Mouse (Mus musculus) ES-E14 (cell line): Measurements from ENCODE around the gene Gm13275. TPM values are rescaled to one million over a fixed set of nuclear protein-coding genes. Genes with fewer than 3 reads are reported as not detected.
"Not testable (repeated sequence)": the region's sequence is repeated elsewhere in the genome, so short reads cannot be mapped to it uniquely, and the experiment has no call there.

Experiments used
- DNase-seq: peaks from one replicate; pipeline ENCODE4 v3.0.0-alpha.2; 2013; ENCODE audit warnings: low read depth, low spot score
- H3K27ac ChIP-seq: 2 replicates; pipeline ENCODE4 v1.5.1; 2012; ENCODE audit warnings: low read depth, mild to moderate bottlenecking, low read length, moderate library complexity, mixed read lengths; ENCODE audit not compliant: poor library complexity, insufficient read depth, severe bottlenecking
- H3K36me3 ChIP-seq: 2 replicates; pipeline ENCODE4 v1.6.1; 2012; ENCODE audit warnings: mild to moderate bottlenecking, low read length, moderate library complexity, mixed read lengths; ENCODE audit not compliant: control insufficient read depth, poor library complexity, insufficient read depth, severe bottlenecking
- H3K4me1 ChIP-seq, 2 experiments: fragments of 150-350 bp in 1 of 2; sonication (generic) in 1 of 2; 2 replicates each; pipeline ENCODE4 v1.6.1; 2012; ENCODE audit warnings: low read length in 2 of 2, mild to moderate bottlenecking in 1 of 2, mixed read lengths in 1 of 2; ENCODE audit not compliant: control insufficient read depth in 2 of 2, insufficient read depth in 2 of 2, poor library complexity in 1 of 2
- H3K4me3 ChIP-seq, 2 experiments: fragments of 150-350 bp in 1 of 2; sonication (generic) in 1 of 2; 2 replicates each; pipeline ENCODE4 v1.5.1; 2012; ENCODE audit warnings: low read length in 2 of 2, low read depth in 1 of 2, mild to moderate bottlenecking in 1 of 2, mixed read lengths in 1 of 2; ENCODE audit not compliant: insufficient read depth in 1 of 2, poor library complexity in 1 of 2, severe bottlenecking in 1 of 2
- H3K9ac ChIP-seq: 2 replicates; pipeline ENCODE4 v1.6.1; 2012; ENCODE audit warnings: low read depth, mild to moderate bottlenecking, low read length, mixed read lengths; ENCODE audit not compliant: poor library complexity, insufficient read depth, severe bottlenecking
- H3K9me3 ChIP-seq: fragments of 150-350 bp; sonication (generic); 2 replicates; pipeline ENCODE4 v1.6.1; 2012; ENCODE audit warnings: low read depth, mild to moderate bottlenecking, low read length; ENCODE audit not compliant: control insufficient read depth, insufficient read depth
- CHD2 ChIP-seq: IDR thresholded peaks from 2 replicates; pipeline ENCODE4 v1.6.1; 2014; ENCODE audit warnings: mild to moderate bottlenecking, low read depth, low read length, inconsistent platforms
- HCFC1 ChIP-seq: IDR thresholded peaks from 2 replicates; pipeline ENCODE4 v1.6.1; 2012; ENCODE audit warnings: low read length, inconsistent platforms, borderline replicate concordance; ENCODE audit not compliant: insufficient read depth
- MAFK ChIP-seq: IDR thresholded peaks from 2 replicates; pipeline ENCODE4 v1.6.1; 2014; ENCODE audit warnings: mild to moderate bottlenecking, low read depth, low read length, inconsistent platforms; ENCODE audit not compliant: insufficient read depth
- ZC3H11A ChIP-seq: IDR thresholded peaks from 2 replicates; pipeline ENCODE4 v1.6.1; 2012; ENCODE audit warnings: low read depth, mild to moderate bottlenecking, inconsistent platforms, low read length, borderline replicate concordance
- ZNF384 ChIP-seq: IDR thresholded peaks from 2 replicates; pipeline ENCODE4 v1.6.1; 2012; ENCODE audit warnings: low read depth, low read length, inconsistent platforms
- in situ Hi-C, 2 experiments: fragments of 600-800 bp; cut with MboI; formaldehyde crosslinking; loops; one replicate each; pipeline ENCODE4 v1.15.1; 2025; ENCODE audit warnings: low sequenced_read_pairs in 2 of 2, inconsistent platforms in 1 of 2; ENCODE audit not compliant: unreplicated experiment in 2 of 2
- total RNA-seq: library from RNA; depleted of rRNA; stranded (reverse); fragments of 300-350 nt; gene quantifications from 2 replicates; pipeline ENCODE4 v1.2.3, GENCODE M21; 2012; rRNA removed

Gm13275 gene
- total RNA-seq, 1 experiment: not detected

DNA sequence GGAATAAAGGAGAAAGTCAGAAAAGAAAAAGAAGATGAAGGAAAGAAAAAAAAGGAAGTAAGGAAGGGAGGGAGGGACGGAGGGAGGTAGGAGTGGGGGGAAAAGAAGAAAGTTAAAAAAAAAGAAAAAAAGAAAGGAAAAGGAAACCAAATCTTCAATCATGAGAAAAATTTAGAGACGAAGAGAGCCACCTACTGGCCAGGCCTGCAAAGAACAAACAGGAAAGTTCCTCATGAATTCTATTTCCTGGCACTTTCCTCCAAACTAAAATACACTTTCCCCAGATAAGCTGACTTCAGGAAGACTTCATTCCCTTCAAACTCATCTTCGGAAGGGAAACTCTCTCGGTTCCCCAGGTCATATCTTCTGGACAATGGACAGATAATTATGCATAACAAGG lies 36.2 kb downstream of the Gm13275 start:
- H3K4me1 ChIP-seq: no peaks in the 10 kb centered on the region
- no peak for TF ChIP-seq MAFK
- no peak for TF ChIP-seq HCFC1
- TF ChIP-seq ZNF384: no peak
- TF ChIP-seq CHD2: no peak
- TF ChIP-seq ZC3H11A: no peak

DNA sequence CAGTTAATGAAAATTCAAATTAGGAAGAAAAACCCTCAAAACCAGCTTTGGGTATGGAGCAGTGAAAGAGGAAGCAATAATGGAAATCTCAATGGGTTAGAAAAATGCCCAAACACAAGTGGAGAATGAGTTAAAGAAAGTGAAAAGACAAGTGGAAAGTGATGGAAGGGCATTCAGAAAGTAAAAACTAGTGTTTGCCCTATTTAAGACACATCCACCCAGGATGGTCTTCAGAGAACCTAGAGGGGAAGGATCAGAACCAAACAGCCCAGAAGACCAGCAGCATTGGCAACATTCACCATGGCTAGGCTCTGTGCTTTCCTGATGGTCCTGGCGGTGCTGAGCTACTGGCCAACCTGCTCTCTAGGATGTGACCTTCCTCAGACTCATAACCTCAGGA lies 40.9 kb downstream of the Gm13275 start, which contains the start of gene Ifna5:
TSS of gene Ifna5 (plus strand) at position 301 of the 400 bp plus-strand sequence.
- H3K9me3 ChIP-seq, H3K36me3 ChIP-seq, H3K9ac ChIP-seq, in situ Hi-C loops, DNase-seq, H3K4me1 ChIP-seq, H3K4me3 ChIP-seq, H3K27ac ChIP-seq: not testable (repeated sequence)

More for the DNA sequence above, 36.2 kb downstream of the Gm13275 start:
- Histone ChIP-seq H3K27ac (no peak overlapping the region), H3K36me3 (no peaks in the 10 kb centered on the region), H3K4me3 (no peak overlapping the region), H3K9ac (no peak overlapping the region), H3K9me3 (no peaks in the 10 kb centered on the region)
- no peak for DNase-seq
- in situ Hi-C loops: no loop called here

DNA sequence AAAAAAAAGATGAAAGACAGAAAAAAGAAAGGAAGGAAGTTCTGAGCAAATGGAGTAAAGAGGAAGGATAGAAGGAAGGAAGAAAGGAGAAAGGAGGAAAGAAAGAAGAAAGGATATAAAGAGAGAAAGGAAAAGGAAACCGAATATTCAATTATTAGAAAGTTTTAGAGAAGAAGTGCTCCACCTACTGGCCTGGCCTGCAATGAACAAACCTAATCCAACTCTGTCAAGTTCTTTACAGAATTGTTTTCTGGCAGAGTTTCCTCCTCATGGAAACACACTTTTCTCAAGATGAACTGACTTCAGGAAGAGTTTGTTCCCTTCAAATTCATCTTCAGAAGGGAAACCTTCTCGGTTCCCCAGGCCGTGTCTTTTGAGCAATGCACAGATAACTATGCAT lies 44.5 kb downstream of the Gm13275 start:
- Histone ChIP-seq H3K9ac (no peak overlapping the region), H3K9me3 (no peaks in the 10 kb centered on the region), H3K36me3 (no peaks in the 10 kb centered on the region), H3K4me3 (no peak overlapping the region), H3K4me1 (no peaks in the 10 kb centered on the region), H3K27ac (no peak overlapping the region)
- in situ Hi-C loops: no loop called here
- TF ChIP-seq CHD2 (no peak), MAFK (no peak), ZC3H11A (no peak), HCFC1 (no peak), ZNF384 (no peak)
- DNase-seq: no peak

DNA sequence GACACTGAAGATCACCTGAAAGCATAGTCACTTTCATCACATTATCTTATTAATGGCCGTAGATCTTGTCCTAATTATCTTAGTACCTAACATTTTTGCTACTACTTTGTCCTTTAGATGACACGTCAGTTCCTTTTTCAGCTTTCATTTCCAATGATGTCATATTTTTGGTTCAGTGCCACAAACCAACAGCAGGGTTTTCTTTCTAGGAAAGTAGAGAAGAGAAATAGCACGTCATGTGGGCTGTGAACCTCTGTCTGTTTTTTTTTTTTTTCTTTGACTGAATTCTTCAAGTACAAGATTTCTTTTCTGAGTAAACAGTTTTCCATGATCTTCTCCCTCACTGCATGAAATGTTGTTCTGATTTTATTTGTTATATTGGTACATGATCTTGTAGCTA lies 45.8 kb downstream of the Gm13275 start:
- H3K27ac ChIP-seq: no peak overlapping the region
- H3K9me3 ChIP-seq: no peaks in the 10 kb centered on the region
- H3K4me1 ChIP-seq: no peaks in the 10 kb centered on the region
- no peak for TF ChIP-seq ZC3H11A
- no peak for TF ChIP-seq HCFC1
- no peak for TF ChIP-seq ZNF384
- no peak for TF ChIP-seq MAFK
- no peak for TF ChIP-seq CHD2
- no peak overlapping the region for H3K9ac ChIP-seq
- H3K4me3 ChIP-seq: no peak overlapping the region
- in situ Hi-C loops: no loop called here
- no peaks in the 10 kb centered on the region for H3K36me3 ChIP-seq
- no peak for DNase-seq

DNA sequence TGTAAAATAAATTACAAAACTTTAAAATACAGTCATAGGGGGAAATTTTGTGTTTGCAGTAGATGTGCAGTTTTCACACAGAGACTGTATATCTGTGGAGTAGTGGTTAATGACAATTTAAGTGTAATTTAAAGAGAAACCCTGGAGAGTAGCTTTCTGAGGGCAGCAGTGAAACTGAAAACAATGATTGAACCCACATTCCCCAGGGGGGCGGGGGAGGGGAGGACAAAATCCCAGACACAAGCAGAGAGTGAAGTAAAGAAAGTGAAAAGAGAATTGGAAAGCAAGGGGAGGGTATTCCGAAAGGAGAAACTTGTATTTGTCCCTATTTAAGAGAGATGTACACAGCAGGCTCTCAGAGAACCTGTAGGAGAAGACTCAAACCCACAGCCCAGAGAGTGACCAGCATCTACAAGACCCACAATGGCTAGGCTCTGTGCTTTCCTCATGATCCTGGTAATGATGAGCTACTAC lies 47.2 kb downstream of the Gm13275 start, which contains the start of gene Ifna4:
TSS of gene Ifna4 (plus strand) at position 424 of the 474 bp plus-strand sequence.
- no peak for TF ChIP-seq HCFC1
- no peak for TF ChIP-seq ZC3H11A
- no peak for TF ChIP-seq CHD2
- no peak for TF ChIP-seq ZNF384
- TF ChIP-seq MAFK: no peak
- no peak within 1 kb of the TSS for H3K9ac ChIP-seq
- H3K4me1 ChIP-seq: no peaks in the 10 kb centered on the region
- H3K4me3 ChIP-seq: no peak within 1 kb of the TSS
- H3K27ac ChIP-seq: no peak within 1 kb of the TSS
- H3K9me3 ChIP-seq: no peaks in the 10 kb centered on the region
- in situ Hi-C loops: no loop called here
- DNase-seq: no peak
- H3K36me3 ChIP-seq: no peaks in the 10 kb centered on the region

Other genes with a start within 250 kb of the Gm13275 start
- gene Ifna15, start 236.2 kb upstream of the Gm13275 start, total RNA-seq: not detected in 2 replicates
- gene Ifna14, start 222.7 kb upstream of the Gm13275 start, total RNA-seq: not detected in 2 replicates
- gene Ifna9, start 202.1 kb upstream of the Gm13275 start, total RNA-seq: not detected in 2 replicates
- not detected in 2 replicates for gene Ifna12, start 191.1 kb upstream of the Gm13275 start, total RNA-seq
- not detected in 2 replicates for gene C87499, start 160.1 kb upstream of the Gm13275 start, total RNA-seq
- gene Ifna13, start 150.0 kb upstream of the Gm13275 start, total RNA-seq: not detected in 2 replicates
- gene Ifna16, start 117.6 kb upstream of the Gm13275 start, total RNA-seq: not detected in 2 replicates
- not detected in 2 replicates for gene Ifna2, start 110.6 kb upstream of the Gm13275 start, total RNA-seq
- not detected in 2 replicates for gene Ifnab, start 103.1 kb upstream of the Gm13275 start, total RNA-seq
- 3.7 and 5.3 TPM in 2 replicates for gene Gm26566, start 72.7 kb upstream of the Gm13275 start, total RNA-seq
- 20.7 and 31.5 TPM in 2 replicates for gene Klhl9, start 72.0 kb upstream of the Gm13275 start, total RNA-seq
- not detected in 2 replicates for gene Gm13271, start 39.6 kb upstream of the Gm13275 start, total RNA-seq
- gene Gm13283, start 34.4 kb upstream of the Gm13275 start, total RNA-seq: not detected in 2 replicates
- gene Gm13290, start 20.7 kb upstream of the Gm13275 start, total RNA-seq: not detected in 2 replicates
- not detected in 2 replicates for gene Gm13289, start 17.6 kb upstream of the Gm13275 start, total RNA-seq
- not detected in 2 replicates for gene Gm13272, start 14.6 kb upstream of the Gm13275 start, total RNA-seq
- not detected in 2 replicates for gene Ifnz, start 12.4 kb upstream of the Gm13275 start, total RNA-seq
- gene Gm13276, start 8.8 kb upstream of the Gm13275 start, total RNA-seq: not detected in 2 replicates
- not detected in 2 replicates for gene Gm13277, start 5.9 kb upstream of the Gm13275 start, total RNA-seq
- not detected in 2 replicates for gene Gm13278, start 2.9 kb upstream of the Gm13275 start, total RNA-seq
- not detected in 2 replicates for gene Gm13279, start 2.9 kb downstream of the Gm13275 start, total RNA-seq
- not detected in 2 replicates for gene Gm13285, start 5.2 kb downstream of the Gm13275 start, total RNA-seq
- not detected in 2 replicates for gene Gm13287, start 8.8 kb downstream of the Gm13275 start, total RNA-seq
- gene Gm13288, start 11.0 kb downstream of the Gm13275 start, total RNA-seq: not detected in 2 replicates
- gene Ifna7, start 21.7 kb downstream of the Gm13275 start, total RNA-seq: not detected in 2 replicates
- gene Ifna11, start 25.5 kb downstream of the Gm13275 start, total RNA-seq: not detected in 2 replicates
- not detected in 2 replicates for gene Ifna6, start 32.9 kb downstream of the Gm13275 start, total RNA-seq
- gene Ifna5, start 41.0 kb downstream of the Gm13275 start, total RNA-seq: not detected in 2 replicates
- not detected in 2 replicates for gene Ifna4, start 47.4 kb downstream of the Gm13275 start, total RNA-seq
- gene Ifna1, start 55.6 kb downstream of the Gm13275 start, total RNA-seq: not detected in 2 replicates
- not detected in 2 replicates for gene Ifne, start 85.7 kb downstream of the Gm13275 start, total RNA-seq